Mouse (Mus musculus): ENCODE data around the gene Jsrp1. TPM values are rescaled to one million over a fixed set of nuclear protein-coding genes. Genes with fewer than 3 reads are reported as not detected.
A peak's percentile ranks its signal among the peaks of the same experiment; 100 is the strongest.

The Jsrp1 gene
- total RNA-seq, 4 experiments from 2014 or later: 0.47 to 1.6 (median 0.75) TPM

DNA sequence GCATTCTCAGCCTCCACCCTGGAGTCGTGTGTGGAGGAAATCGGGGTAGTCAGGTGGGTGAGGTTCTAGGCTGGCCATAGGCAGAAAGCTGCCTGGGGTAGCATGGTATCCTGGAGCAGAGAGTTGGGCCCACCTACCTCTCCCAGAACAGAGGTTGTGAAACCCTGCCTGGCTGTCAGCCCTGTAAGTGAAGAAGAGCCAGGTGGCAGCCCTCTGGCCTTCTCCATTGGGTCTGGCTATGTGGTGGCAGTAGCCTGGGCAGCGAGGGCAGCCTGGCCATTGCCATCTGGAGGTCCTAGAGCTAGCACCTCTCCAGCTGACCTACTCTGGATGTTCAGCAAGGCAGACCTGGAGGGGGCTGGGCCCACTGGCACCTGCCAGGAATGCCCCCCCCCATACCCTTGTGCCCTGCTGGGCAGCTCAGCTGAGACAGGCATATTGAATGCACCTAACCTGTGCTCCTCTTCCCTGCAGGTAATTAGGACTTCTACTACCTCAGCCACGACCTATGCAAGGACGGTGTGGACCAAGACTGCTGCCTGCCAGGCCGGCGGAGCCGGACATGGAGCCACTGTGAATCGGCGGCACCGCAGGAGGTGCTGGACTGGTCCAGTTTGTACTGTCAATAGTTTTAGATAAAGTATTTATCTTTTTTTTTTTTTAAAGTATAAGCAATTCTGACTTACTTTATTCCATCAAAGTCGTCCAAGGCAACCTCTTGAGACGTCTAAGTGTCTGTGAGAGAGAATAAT, 20.1 kb downstream of the Jsrp1 start:
- no peak for DNase-seq (ENCODE audit: low spot score)

DNA sequence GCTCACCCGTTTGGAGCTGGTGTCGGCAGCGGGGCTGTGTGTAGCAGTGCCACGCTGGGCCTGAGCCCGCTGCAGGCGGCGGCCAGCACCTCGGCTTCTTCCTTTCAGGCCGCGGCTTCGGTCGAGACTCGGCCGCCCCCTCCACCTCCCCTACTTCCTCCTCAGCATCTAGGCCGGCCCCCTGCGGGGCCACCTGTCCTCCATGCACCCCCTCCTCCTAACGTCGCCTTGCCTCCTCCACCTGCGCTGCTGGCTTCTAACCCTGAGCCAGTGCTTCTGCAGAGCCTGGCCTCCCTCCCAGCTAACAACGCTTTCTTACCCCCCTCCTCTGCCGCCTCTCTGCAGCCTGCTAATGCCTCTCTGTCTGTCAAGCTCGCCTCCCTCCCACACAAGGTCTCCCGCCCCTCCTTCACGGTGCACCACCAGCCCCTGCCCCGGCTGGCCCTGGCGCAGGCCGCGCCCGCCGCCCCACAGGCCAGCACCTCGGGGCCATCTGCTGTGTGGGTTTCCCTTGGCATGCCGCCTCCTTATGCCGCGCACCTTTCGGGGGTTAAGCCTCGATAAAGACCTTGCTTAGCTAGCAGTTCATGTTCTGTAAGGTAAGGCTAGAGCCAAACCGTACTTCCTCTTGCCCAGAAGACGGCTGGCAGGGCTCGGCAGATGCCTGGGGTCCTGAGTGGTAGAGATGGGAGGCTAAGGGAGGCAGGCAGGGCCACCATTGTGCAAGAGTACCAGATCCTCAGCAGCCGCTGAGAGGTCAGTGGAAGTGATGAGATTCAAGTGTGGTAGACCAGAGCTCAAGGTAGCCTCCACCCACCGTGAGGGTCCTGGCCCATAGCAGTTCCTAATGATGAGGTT, 20.9 kb downstream of the Jsrp1 start:
- DNase-seq (ENCODE audit: low spot score): no peak

DNA sequence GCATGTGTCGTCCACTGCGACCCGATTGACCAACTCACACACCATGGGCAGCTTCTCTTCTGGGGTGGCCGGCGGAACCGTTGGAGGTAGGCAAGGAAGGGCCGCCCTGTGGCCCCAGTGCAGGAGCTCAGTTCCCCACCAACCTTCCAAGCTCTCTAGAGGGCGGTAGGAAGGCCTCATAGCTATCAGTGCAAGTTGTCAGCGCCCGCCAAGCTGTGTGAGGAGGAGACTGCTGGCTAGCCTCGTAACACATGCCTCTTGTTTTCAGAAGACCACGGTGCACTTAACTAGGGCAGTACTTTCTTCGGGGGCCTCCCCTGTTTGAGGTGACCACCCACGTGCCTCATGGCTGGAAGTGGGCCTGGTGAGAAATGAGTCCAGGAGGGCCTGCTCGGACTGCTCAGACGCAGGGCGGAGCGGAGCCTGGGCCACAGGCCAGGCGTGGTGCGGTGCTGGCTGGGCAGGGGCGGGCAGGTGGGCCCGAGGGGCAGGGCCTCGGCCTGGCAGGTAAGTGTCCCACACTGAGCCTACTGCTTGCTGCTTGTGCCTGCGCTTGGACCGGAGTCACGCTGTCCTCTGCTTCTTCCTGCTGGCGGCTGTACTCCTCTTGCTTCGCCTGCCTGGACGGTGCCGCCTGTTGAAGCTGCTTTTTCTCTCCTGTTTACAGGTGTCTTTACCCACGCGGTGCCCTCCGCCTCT, 21.7 kb downstream of the Jsrp1 start:
- DNase-seq (ENCODE audit: low spot score): no peak

DNA sequence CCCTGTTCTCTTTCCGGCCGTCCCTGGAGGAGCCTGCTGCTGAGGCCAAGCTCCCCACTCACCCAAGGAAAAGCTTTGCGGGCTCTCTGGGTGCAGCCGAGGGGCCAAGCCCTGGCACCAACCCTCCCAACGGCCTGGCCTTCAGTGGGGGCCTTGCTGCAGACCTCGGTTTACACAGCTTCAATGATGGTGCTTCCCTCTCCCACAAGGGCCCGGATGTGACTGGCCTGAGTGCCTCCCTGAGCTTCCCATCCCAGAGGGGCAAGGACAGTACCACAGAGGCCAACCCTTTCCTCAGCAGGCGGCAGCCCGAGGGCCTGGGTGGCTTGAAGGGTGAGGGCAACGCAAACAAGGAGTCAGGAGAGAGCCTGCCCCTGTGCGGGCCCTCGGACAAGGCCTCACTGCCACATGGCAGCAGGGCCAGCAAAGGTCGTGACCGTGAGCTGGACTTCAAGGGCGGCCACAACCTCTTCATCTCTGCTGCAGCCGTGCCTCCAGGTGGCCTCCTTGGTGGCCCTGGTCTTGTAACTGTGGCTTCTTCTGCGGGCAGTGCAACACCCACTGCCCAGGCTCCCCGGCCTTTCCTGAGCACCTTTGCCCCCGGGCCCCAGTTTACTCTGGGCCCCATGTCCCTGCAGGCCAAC, 22.4 kb downstream of the Jsrp1 start:
- no peak for DNase-seq (ENCODE audit: low spot score)

DNA sequence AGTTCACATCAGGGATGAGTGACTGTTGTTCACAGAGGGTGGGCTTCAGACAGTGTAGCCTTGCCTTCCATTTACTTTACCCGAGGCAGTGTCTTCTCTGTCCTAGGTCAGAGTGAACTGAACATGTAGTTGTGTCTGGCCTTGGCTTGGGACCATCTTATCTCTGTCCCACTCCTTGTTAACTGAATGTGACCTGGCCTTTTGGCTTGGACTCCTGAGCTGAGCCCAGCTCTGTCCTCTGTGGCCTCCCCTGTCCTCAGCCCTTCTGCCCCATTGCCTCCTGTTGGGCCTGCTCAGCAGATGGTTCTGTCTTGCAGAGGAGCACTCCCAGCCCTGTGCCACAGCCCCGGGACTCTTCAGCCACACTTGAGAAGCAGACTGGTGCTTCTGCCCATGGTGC, 25.8 kb downstream of the Jsrp1 start:
- peak; percentile 55 for DNase-seq (ENCODE audit: low spot score)

DNA sequence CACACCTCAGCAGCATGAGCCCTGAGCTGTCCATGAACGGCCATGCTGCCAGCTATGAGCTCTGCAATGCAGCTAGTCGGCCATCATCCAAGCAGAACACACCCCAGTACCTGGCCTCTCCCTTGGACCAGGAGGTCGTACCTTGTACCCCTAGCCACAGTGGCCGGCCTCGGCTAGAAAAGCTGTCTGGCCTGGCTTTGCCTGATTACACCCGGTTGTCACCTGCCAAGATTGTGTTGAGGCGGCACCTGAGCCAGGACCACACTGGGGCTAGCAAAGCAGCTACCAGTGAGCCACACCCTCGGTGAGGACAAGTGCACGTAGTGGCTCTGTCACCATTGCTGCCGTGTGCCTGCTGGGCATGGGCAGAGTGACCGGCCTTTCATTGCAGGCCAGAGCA, 27.3 kb downstream of the Jsrp1 start:
- no peak for DNase-seq (ENCODE audit: low spot score)

DNA sequence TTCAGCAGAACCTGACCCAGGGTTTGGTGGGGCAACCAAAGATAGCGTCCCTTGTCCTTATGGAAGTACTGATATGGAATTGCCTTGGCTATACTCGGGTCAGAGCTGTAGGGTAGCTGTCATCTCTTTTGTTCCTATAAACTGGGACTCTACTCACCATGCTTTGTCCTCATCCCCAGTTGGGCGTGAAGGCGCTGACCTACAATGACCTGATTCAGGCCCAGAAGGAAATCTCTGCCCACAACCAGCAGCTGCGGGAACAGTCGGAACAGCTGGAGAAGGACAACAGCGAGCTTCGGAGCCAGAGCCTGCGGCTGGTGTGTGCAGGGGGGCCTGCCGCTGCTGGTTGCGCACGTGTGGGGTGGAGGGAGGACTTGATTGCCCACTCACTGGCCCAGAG, 28.4 kb downstream of the Jsrp1 start:
- DNase-seq (ENCODE audit: low spot score): no peak

DNA sequence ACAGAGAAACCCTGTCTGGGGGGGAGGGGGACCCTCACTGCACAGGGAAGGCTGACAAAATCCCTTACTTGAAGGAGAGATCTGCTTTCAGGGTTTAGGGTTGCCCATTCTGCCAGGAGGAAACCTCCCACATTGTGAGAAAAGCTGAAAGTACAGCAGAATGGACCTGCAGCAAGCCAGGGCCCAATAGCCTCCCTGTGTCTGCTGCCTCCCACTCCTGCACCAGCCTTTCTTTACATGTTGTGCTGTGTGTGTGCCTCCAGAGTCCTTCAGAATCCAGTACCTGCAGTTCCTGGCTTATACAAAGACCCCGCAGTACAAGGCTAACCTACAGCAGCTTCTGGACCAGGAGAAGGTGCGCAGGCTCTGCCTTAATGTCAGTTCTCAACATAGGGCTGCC, 29.0 kb downstream of the Jsrp1 start:
- DNase-seq (ENCODE audit: low spot score): no peak

DNA sequence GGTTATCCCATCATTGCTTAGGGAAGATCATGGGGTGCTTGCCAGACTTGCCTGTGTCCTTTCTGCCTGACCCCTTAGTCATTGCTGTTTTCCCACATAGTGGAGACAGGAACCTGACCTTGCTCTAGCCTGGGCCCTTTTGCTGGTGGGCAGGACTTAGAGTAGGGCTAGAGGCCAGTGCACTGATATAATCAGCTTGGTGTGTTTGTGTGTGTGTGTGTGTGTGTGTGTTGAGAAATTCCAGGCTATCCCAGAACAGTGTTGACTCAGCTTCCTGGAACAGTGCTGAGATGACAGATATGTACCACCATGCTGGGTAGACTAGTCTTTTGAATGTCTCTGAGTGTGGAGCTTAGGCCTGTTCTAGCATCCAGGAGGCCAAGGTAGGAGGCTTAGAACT, 33.7 kb downstream of the Jsrp1 start:
- DNase-seq (ENCODE audit: low spot score): no peak

DNA sequence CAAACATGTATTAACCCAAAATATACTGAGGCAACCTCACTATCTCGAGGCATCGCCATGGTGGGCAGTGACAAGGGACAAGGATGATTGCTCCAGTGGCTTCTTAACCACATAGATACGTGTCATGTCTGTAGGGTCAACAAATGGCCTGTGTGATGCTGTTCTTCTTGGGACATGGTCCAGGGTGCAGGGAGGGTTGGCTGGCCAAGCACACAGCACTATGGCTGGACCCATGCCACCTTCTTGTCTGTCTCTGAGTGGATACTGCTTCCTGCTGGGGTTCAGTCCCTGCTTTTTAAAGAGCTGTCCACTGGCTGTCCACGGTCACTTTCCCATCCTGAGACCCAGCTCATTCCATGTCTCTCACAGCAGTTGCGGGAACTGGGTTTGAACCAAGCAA, 36.2 kb downstream of the Jsrp1 start:
- DNase-seq (ENCODE audit: low spot score): no peak

DNA sequence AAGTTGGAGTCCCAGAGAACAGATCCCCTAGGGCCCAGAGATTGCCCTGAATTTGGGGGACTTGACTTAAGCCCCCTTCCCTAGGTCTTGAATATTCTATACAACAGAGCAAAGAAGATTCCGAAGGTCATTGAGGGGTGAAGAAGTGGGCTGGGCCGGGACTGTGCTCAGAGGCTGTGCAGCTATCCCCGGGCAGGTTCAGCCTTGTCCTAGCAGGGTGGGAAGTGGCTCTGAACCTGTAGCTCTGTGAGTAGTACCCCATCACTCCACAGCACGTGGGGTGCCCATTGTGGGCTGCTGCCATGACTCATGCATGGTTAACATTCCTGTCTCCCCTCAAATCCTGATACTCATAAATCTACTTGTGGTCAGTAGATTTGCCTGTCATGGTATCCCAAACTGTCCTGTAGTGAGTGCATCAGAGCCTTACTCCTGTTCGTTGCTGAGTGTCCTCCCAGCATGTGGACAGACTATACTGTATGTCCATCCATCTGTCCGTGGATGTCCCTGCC, 36.9 kb downstream of the Jsrp1 start:
- DNase-seq (ENCODE audit: low spot score): no peak

DNA sequence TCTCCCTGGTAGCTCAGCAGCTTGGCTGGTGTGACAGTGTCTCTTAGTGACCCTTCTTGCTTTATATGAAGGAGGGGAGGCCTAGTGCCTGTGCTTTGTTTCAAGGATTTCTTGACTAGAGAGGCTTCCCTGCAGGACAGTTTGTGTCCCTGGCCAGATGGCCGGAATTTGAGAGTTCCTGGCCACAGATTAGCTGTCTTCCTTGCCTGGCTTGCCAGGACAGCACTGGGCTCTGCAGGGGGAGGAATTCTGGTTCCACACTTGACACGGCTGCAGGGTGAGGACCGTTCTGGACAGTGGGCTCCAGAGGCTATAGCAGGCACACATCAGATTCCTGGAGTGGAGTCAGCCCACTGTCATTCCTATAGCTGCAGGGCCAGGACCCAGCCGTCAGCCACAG, 37.6 kb downstream of the Jsrp1 start:
- no peak for DNase-seq (ENCODE audit: low spot score)

DNA sequence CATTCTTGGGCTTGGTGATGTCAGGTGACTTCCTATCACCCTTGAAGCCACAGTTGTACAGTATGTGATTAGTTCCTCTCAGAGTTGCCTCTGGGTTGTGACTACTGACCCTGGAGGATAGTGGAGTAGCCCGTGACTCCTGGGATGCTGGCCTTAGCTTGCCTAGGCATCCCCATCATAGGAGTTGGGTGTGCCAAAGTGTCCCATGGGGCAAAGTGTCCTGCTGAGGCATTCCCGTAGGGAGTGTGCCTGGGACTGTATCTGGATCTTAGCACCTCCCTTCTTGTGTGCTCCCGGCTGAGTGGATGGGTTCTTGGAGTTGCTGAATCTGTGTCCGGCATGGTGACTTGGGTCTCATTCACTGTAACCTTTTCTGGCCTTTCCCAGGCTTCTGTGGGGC, 38.3 kb downstream of the Jsrp1 start:
- DNase-seq (ENCODE audit: low spot score): no peak

DNA sequence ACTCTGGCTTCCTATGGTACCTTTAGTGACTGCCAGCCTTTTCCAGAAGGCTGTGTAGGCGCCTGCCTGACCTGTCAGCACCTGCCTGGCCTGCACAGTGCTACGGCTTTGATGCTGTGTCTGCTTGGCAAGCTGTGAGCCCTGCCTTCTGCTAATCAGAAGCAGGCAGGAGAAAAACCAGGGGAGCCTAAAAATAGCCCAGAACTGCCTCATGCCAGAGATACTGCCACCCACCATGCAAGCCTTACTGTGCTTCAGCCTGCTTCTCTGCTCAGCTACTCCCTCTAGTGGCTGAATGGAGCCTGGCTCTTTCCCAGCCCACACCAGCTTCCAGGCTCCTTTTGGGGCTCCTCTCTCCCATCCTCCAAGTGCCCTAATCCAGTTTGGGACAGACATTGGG, 38.7 kb downstream of the Jsrp1 start:
- DNase-seq (ENCODE audit: low spot score): peak; percentile 81

DNA sequence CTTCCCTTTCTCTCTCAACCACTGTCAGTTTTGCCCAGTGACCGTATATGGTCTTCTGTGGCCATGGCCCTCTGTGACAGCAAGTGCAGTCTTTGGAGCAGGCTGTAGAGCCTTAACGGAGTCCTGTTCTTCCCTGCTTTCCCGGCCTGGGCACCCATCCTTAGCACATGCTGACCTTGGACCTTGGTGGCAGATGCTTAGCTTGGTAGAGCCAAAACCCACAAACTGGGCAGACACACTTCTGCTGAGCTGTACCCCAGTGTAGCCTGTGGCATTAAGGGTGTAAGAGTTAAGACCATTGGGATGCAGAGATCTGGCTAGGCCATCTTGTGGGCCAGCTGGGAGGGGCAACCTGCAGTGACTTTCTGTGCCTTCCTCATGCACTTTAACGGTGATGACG, 39.5 kb downstream of the Jsrp1 start:
- no peak for DNase-seq (ENCODE audit: low spot score)

DNA sequence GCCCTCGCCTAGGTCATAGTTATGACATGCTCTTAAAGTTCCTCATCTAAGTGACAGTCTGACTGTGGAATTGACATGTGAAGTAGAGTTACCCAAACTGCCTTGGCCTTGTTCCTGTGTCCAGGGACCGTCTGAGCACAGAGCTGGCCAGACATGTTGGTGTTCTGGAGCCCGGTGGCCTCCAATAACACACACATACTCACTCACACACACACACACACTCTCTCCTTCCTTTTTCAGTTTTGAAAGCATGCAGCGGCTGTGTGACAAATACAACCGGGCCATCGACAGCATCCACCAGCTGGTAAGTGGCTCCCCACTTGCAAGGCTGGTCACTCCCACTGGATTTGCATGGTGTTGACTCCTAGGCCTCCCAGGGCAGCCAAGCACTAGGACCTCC, 44.9 kb downstream of the Jsrp1 start:
- no peak for DNase-seq (ENCODE audit: low spot score)

DNA sequence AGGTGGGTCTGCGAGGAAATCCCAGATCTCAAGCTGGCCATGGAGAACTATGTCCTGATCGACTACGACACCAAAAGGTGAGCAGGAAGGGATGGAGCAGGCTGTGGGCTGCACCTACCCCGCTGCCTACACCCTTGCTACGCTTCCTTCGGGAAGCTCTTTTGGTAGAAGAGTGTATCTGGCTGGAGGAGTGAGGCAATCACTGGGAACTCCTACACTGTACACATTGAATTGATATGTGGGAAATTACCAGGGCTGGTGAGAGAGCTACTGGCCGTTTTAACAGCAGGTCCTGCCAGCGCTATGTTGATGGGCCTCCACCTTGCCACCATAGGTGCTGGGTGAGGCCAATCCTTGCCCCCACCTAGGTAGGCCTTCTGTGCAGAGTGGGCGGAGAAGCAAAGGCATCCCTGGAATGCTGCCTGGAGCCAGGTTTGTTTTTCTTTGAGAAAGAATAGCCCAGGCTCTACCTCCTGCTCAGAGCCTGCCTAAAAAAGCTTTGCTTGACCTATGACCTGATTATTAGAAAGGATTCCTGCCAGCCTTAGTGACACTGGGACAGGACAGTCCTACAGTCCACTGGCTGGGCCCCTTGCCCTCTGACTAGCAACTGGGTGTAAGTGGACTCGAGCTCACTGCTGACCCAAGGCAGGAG, 47.0 kb downstream of the Jsrp1 start:
- DNase-seq (ENCODE audit: low spot score): no peak

DNA sequence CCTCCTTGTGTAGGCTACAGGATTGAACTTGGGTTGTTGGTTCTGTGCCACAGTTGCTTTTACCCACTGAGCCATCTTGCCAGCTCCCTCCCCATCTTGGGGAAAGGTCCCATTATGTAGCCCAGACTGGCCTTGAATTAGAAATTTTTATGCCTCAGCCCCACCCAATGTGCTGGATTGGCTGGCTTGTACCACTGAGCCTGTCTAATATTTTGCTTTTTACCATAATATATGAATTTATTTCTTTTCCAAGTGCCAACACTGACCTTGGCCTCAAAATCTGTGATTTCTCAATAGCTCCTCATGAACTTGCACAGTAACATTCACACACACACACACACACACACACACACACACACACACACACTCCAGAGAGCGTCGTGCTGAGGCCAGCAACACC, 47.6 kb downstream of the Jsrp1 start:
- no peak for DNase-seq (ENCODE audit: low spot score)

DNA sequence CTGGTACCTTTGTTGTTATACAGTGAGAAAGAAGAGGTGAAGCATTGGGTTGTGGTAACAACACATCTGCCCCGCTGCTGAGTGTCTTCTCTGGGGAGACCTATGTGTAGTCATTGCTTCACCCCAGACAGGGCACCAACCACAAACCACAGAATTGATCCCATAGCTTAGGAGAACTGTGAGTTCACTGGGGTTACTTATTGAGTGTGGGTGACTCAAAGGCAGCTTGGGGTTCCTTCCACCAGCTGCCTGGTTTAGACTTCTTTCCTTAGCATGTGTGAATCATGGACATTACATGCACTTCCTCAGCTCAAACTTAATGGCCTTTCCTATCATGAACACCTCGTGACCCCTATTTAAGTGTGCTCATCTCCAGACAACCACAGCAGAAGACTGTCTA, 49.8 kb downstream of the Jsrp1 start:
- DNase-seq (ENCODE audit: low spot score): no peak

DNA sequence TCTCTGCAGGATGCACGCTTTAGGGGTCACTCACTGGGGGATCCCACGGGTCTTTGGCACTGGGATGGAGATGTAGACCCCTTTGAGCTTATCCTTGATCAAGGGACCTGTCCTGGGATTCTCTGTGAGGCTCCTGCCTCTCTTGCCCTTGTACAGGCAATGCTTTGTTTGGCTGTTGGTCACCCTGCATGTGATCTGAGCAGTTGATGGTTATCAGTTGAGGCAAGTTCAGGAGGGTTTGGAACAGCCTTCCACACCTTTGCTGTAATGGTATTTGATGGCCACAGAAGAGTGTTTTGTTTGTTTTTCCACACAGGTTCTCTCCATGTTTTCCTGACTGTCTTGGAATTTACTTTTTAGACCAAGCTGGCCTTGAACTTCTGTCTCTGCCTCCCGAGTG, 51.5 kb downstream of the Jsrp1 start:
- no peak for DNase-seq (ENCODE audit: low spot score)

All from heart, adult 8-10 months (tissue).